Mouse (Mus musculus): ENCODE measurements around the gene Gm5741. TPM values are rescaled to one million over a fixed set of nuclear protein-coding genes. Genes with fewer than 3 reads are reported as not detected.

The Gm5741 gene
- polyA plus RNA-seq, 1 experiment from 2014 or later: not detected

GRCm38 (mm10) chr8:85025098-85025932, 42.5 kb downstream of the Gm5741 start, which contains the start of gene Asna1:
Gene Asna1 (minus strand): TSS chr8:85025281.
- 4% methylated on average over 30 of the region's 30 CpGs for WGBS
- H3K27ac ChIP-seq: peak within 1 kb of the TSS; percentile 92
- peak; percentile 87 for ATAC-seq (ENCODE audit: insufficient number of reproducible peaks, low FRiP score, low TSS enrichment, low read depth)

GRCm38 (mm10) chr8:85023846-85024245, 43.9 kb downstream of the Gm5741 start:
- peaks cover 51% of the 10 kb centered on the region for H3K36me3 ChIP-seq
- ATAC-seq (ENCODE audit: insufficient number of reproducible peaks, low FRiP score, low TSS enrichment, low read depth): no peak
- 89% methylated on average over 3 of the region's 3 CpGs for WGBS
- H3K9me3 ChIP-seq: no peaks in the 10 kb centered on the region
- H3K9ac ChIP-seq: no peak overlapping the region
- H3K4me2 ChIP-seq: peak overlapping the region; percentile 88
- H3K27me3 ChIP-seq: no peaks in the 10 kb centered on the region
- H3K4me1 ChIP-seq: peaks cover 32% of the 10 kb centered on the region
- H3K4me3 ChIP-seq: peak overlapping the region; percentile 84
- H3K27ac ChIP-seq: no peak overlapping the region

More at GRCm38 (mm10) chr8:85025098-85025932, 42.5 kb downstream of the Gm5741 start, which contains the start of gene Asna1:
- Histone ChIP-seq H3K9me3 (no peaks in the 10 kb centered on the region), H3K27me3 (no peaks in the 10 kb centered on the region), H3K4me1 (peaks cover 38% of the 10 kb centered on the region), H3K4me2 (peak within 1 kb of the TSS; percentile 88), H3K36me3 (peaks cover 51% of the 10 kb centered on the region), H3K9ac (peak within 1 kb of the TSS; percentile 71), H3K4me3 (peak within 1 kb of the TSS; percentile 84)

GRCm38 (mm10) chr8:85021514-85022055, 46.2 kb downstream of the Gm5741 start:
- 93% methylated on average over 3 of the region's 3 CpGs for WGBS

More at GRCm38 (mm10) chr8:85021514-85022055, 46.2 kb downstream of the Gm5741 start:
- Histone ChIP-seq H3K4me2 (no peak overlapping the region), H3K9me3 (no peaks in the 10 kb centered on the region), H3K9ac (no peak overlapping the region), H3K4me3 (no peak overlapping the region), H3K36me3 (peaks cover 64% of the 10 kb centered on the region), H3K4me1 (peaks cover 22% of the 10 kb centered on the region), H3K27ac (no peak overlapping the region), H3K27me3 (no peaks in the 10 kb centered on the region)
- no peak for ATAC-seq (ENCODE audit: insufficient number of reproducible peaks, low FRiP score, low TSS enrichment, low read depth)

Small RNAs within 50 kb of the gene (microRNA-seq; reads per million reads assigned to microRNA genes)
- gene Gm23388 (2.0 reads per million, percentile 1 among the genes with 10 or more reads in this experiment), gene Mir7070 (not detected)

Other genes starting within 250 kb of the Gm5741 start
- 7.5 and 8.0 TPM in 2 replicates for gene Dand5, start 245.2 kb downstream of the Gm5741 start, polyA plus RNA-seq (2015; fragmentation: Nextera tagmentation; extraction: Ambion mirVana)
- 44.7 and 45.6 TPM in 2 replicates for gene Gadd45gip1, start 236.5 kb downstream of the Gm5741 start, polyA plus RNA-seq (2015; fragmentation: Nextera tagmentation; extraction: Ambion mirVana)
- 102 and 122 TPM in 2 replicates for gene Rad23a, start 227.3 kb downstream of the Gm5741 start, polyA plus RNA-seq (2015; fragmentation: Nextera tagmentation; extraction: Ambion mirVana)
- gene Calr, start 221.0 kb downstream of the Gm5741 start, polyA plus RNA-seq (2015; fragmentation: Nextera tagmentation; extraction: Ambion mirVana): 1,060 and 1,089 TPM in 2 replicates
- gene Farsa, start 211.0 kb downstream of the Gm5741 start, polyA plus RNA-seq (2015; fragmentation: Nextera tagmentation; extraction: Ambion mirVana): 94.4 and 98.2 TPM in 2 replicates
- 58.0 and 70.0 TPM in 2 replicates for gene Syce2, start 195.9 kb downstream of the Gm5741 start, polyA plus RNA-seq (2015; fragmentation: Nextera tagmentation; extraction: Ambion mirVana)
- 31.1 and 34.3 TPM in 2 replicates for gene Gcdh, start 174.1 kb downstream of the Gm5741 start, polyA plus RNA-seq (2015; fragmentation: Nextera tagmentation; extraction: Ambion mirVana)
- gene Klf1, start 166.1 kb downstream of the Gm5741 start, polyA plus RNA-seq (2015; fragmentation: Nextera tagmentation; extraction: Ambion mirVana): 1.4 and 2.5 TPM in 2 replicates
- gene Dnase2a, start 159.4 kb downstream of the Gm5741 start, polyA plus RNA-seq (2015; fragmentation: Nextera tagmentation; extraction: Ambion mirVana): 19.2 and 22.1 TPM in 2 replicates
- gene Mast1, start 130.6 kb downstream of the Gm5741 start, polyA plus RNA-seq (2015; fragmentation: Nextera tagmentation; extraction: Ambion mirVana): 0.34 and 0.35 TPM in 2 replicates
- gene Rtbdn, start 121.0 kb downstream of the Gm5741 start, polyA plus RNA-seq (2015; fragmentation: Nextera tagmentation; extraction: Ambion mirVana): 0.19 and 0.24 TPM in 2 replicates
- not detected in 2 replicates for gene Gm49661, start 98.5 kb downstream of the Gm5741 start, polyA plus RNA-seq (2015; fragmentation: Nextera tagmentation; extraction: Ambion mirVana)
- gene Prdx2, start 98.4 kb downstream of the Gm5741 start, polyA plus RNA-seq (2015; fragmentation: Nextera tagmentation; extraction: Ambion mirVana): 635 and 681 TPM in 2 replicates
- gene Rnaseh2a, start 98.2 kb downstream of the Gm5741 start, polyA plus RNA-seq (2015; fragmentation: Nextera tagmentation; extraction: Ambion mirVana): 95.2 and 95.6 TPM in 2 replicates
- gene Junb, start 89.3 kb downstream of the Gm5741 start, polyA plus RNA-seq (2015; fragmentation: Nextera tagmentation; extraction: Ambion mirVana): 30.4 and 42.5 TPM in 2 replicates
- gene Hook2, start 77.4 kb downstream of the Gm5741 start, polyA plus RNA-seq (2015; fragmentation: Nextera tagmentation; extraction: Ambion mirVana): 26.9 and 28.8 TPM in 2 replicates
- gene Best2, start 53.5 kb downstream of the Gm5741 start, polyA plus RNA-seq (2015; fragmentation: Nextera tagmentation; extraction: Ambion mirVana): 0.12 TPM in 2 replicates
- gene Asna1, start 42.7 kb downstream of the Gm5741 start, polyA plus RNA-seq (2015; fragmentation: Nextera tagmentation; extraction: Ambion mirVana): 113 and 117 TPM in 2 replicates
- 86.7 and 102 TPM in 2 replicates for gene Trir, start 41.2 kb downstream of the Gm5741 start, polyA plus RNA-seq (2015; fragmentation: Nextera tagmentation; extraction: Ambion mirVana)
- 32.7 and 33.7 TPM in 2 replicates for gene Tnpo2, start 31.1 kb downstream of the Gm5741 start, polyA plus RNA-seq (2015; fragmentation: Nextera tagmentation; extraction: Ambion mirVana)
- gene Fbxw9, start 7.9 kb downstream of the Gm5741 start, polyA plus RNA-seq (2015; fragmentation: Nextera tagmentation; extraction: Ambion mirVana): 30.1 and 32.3 TPM in 2 replicates
- 41.5 and 48.9 TPM in 2 replicates for gene Dhps, start 3.8 kb upstream of the Gm5741 start, polyA plus RNA-seq (2015; fragmentation: Nextera tagmentation; extraction: Ambion mirVana)
- gene Wdr83os, start 12.8 kb upstream of the Gm5741 start, polyA plus RNA-seq (2015; fragmentation: Nextera tagmentation; extraction: Ambion mirVana): 106 and 111 TPM in 2 replicates
- gene Wdr83, start 13.3 kb upstream of the Gm5741 start, polyA plus RNA-seq (2015; fragmentation: Nextera tagmentation; extraction: Ambion mirVana): 40.5 and 42.4 TPM in 2 replicates
- 39.8 and 42.1 TPM in 2 replicates for gene Man2b1, start 15.3 kb upstream of the Gm5741 start, polyA plus RNA-seq (2015; fragmentation: Nextera tagmentation; extraction: Ambion mirVana)
- gene Zfp791, start 55.1 kb upstream of the Gm5741 start, polyA plus RNA-seq (2015; fragmentation: Nextera tagmentation; extraction: Ambion mirVana): 2.2 and 2.5 TPM in 2 replicates
- gene Cks1brt, start 83.9 kb upstream of the Gm5741 start, polyA plus RNA-seq (2015; fragmentation: Nextera tagmentation; extraction: Ambion mirVana): not detected in 2 replicates
- not detected in 2 replicates for gene Olfr371, start 158.0 kb upstream of the Gm5741 start, polyA plus RNA-seq (2015; fragmentation: Nextera tagmentation; extraction: Ambion mirVana)
- 82.2 and 83.7 TPM in 2 replicates for gene Orc6, start 231.7 kb upstream of the Gm5741 start, polyA plus RNA-seq (2015; fragmentation: Nextera tagmentation; extraction: Ambion mirVana)
- gene Vps35, start 231.8 kb upstream of the Gm5741 start, polyA plus RNA-seq (2015; fragmentation: Nextera tagmentation; extraction: Ambion mirVana): 135 and 136 TPM in 2 replicates

Measured in limb, embryonic 15.5 days (tissue).